Mouse (Mus musculus) cerebellum, adult 9-10 months (tissue): ENCODE measurements around the gene Trim65.
"Not testable (repeated sequence)": the region's sequence is repeated elsewhere in the genome, so short reads cannot be mapped to it uniquely, and the experiment has no call there.

Experiments used
- DNase-seq: peaks from one replicate; pipeline ENCODE4 v3.0.0; 2022

The Trim65 gene

DNA sequence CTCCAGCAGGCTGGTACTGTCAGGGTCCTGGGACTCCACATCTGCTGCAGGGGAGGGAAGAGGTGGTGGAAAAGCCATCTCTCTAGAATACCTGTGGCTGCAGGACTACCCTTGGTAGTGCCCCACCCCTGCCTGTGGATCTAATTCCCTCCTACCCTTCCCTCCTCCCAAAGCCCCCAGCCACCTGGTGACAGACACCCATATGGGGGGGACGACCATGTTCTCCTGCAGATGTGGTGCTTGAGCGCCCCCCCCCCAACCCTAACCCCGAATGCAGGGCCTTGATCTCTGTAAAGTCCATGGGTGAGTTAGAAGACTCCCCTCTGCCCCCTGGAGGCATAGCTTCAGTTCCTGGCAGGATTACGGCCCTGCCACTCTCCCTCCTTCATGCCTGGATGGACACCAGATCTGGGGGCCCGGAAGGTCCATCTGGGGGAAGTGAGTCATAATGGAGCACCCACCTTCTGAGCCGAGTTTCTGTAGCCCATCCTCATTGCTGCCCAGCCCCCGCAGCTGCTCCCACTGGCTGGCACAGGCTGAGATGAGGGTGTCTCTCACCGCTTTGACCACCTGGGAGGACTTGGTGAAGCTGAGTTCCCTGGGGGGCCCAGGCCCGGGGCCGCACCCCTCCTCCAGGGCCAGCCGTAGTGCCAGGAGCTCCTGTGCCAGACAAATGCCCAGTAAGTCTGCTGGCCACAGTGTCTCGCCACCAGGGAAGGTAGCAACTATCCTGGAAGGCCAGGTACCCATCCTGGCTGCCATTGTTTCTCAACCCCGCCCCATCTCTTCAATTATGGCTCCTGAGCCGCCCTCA, 23.8 kb downstream of the Trim65 start:
- DNase-seq: no peak

DNA sequence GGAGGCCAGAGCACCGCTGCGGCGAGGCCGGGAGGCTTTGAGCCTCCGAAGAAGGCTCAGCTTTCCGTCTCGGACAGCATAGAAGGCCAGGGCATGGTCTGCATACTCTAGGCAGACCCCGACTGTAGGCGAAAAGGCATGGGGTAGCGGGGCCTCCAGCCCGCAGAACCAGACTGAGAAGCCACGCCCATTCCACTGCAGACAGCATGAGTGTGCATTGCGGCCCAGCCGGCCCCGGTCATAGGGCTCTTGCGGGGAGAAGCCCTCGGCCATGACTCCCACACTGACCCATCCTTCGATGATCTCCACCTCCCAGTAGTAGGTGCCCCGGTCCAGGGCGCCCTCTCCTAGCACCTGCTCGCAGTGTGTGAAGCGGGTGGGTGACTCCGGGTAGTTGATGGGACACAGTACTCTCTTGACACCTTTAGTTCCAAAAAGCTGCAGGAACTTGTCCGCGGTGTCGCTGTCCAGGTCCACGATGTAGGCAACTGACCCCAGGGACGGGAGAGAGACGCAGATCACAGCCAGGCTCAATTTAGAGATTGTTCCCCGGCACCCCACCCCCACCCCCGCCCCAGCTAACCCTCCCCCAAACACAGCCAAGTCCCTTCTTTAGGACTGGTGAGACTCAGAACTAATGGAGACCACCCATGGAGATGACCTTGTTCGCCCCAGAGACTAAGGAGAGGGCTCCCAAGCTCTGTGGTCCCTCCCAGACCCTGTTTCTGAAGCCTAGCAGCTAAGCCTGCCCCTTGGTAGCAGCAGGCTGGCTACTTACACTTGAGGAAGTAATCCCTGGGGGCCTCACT, 24.6 kb downstream of the Trim65 start:
- DNase-seq: no peak

DNA sequence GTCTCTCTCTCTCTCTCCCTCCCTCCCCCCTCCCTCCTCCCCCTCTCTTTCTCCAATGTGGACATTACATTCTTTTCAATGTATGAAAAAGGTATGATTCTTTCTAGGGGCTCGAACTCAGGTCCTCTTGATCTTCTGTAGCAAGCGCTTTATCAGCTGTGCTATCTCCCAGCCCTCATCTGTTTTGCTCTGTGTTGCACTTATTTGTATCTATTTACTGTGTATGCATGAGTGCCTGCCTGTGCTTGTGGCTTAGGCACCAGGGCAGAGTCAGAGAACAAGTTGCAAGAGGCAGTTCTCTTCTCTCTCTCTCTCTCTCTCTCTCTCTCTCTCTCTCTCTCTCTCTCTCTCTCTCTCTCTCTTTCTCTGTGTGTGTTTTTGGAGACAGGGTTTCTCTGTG, 25.9 kb downstream of the Trim65 start:
- no peak for DNase-seq

DNA sequence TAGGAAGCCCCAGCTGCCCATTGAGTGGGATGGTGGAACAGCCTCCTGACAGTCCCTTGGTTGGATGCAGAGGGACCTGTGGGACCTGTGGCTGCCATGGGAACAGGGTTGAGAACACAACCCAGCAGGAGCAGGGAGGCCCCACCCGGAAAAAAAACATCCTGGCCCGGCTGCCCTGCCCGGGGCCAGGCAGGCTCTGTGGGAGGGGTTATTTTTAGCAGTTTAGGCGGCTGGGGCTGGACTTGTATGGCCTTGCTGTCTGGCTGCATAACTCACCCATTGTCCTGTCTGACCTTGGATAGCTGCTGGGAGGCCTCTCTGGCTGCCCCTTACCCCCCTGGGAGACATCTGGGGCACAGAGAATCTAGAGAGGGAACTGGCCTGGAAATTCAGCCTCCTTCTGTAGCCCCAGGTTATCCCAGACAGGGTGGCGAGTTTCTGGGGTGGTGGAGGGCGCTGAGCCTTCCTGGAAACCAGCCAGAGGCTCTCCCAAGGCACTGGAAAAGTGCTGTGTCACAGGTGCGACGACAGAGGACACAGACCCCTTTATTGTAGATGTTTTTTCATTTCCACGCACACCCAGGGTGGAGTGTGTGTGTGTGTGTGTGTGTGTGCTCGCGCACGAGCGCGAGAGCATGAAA, 26.8 kb downstream of the Trim65 start:
- DNase-seq: no peak

DNA sequence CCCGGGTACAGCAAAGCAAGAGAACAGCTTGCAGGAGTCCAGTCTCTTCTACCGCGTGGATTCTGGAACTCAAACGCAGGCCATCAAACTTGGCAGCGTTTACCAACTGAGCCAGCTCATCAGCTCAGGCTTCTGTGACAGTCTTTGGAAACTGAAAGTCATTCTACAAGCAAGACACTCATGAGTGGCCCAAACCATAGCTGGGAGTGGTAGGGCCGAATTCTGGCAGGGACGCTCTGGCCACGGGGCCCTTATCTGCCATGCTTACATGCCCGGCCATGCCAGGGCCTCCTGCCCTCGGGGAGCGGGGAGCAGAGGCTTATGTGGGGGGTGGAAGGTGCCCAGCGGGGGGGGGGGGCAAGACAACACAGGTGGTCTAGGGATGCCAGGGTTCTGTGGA, 27.4 kb downstream of the Trim65 start:
- DNase-seq: no peak

DNA sequence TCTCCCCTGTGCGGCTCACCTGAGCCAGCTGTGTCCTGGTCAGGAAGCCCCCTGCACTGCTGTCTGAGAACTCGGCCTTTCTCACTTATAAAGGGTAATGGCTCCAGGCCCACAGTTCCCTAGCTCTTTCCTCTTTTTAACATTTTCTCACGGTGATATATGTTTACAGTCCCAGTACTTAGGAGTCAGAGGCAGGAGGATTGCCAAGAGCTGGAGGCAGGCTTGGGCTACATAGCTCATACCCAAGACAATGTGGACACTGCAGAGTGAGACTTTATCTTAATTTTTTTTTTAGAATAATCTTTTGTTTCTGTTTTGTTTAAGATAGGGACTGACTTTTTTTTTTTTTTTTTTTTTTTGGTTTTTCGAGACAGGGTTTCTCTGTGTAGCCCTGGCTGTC, 28.5 kb downstream of the Trim65 start:
- no peak for DNase-seq

DNA sequence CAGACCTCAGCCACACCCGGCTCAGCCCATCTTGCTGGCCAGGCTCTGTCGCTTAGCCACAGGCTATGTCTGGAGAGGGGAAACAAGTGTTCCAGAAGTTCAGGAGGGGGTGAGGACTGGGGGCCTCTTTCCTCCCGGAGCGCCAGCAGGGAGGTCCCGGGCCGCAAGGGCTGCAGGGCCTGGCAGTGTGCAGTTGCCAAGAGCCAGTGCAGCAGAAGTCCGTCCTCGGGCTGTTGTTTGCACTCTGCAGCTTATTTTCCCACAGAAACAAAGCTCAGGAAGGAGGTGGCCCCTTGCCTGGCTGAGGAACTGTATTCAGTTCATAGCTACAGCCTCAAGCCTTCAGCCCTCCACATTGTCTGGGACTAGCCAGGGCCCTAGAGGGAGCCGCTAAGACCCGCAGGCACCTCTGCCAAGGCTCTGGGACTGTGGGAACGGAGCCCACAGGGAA, 29.0 kb downstream of the Trim65 start:
- no peak for DNase-seq

DNA sequence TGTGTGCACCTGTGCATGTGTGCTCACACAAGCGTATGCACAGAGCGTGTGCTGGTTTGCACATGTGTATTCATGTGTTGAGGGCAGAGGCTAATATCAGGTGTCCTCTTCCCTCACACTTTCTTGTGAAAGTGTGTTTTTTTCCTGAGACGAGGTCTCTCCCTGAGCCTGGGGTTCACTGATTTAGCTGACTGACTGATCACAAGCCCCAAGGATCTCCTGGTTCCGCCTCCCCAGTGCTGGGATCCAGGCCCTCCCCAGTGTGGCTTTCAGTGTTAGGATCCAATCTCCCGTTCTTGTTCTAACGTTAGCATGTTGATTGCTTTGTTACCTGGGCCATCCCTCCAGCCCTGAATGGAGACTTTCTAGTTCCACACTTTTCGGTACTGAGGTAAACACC, 30.1 kb downstream of the Trim65 start:
- no peak for DNase-seq

DNA sequence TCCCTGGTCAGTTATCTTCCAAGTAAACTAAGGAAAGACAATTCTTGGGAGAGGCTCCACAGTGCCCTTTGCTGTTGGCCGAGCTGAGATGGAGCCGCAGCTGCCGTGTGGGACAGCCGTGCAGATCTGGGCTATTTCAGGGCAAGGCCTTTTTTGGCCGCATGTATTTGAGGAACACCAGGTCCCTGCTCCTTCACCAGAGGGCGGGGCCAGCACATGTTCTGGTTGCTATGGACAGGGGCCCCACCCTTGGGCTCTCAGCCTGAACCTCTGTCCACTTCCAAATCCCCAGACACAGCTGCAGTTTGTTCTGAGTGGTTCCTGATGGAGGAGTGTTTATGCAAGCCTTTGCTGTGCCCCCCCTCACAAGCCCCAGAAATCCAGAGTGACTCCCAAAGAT, 30.5 kb downstream of the Trim65 start:
- DNase-seq: no peak

DNA sequence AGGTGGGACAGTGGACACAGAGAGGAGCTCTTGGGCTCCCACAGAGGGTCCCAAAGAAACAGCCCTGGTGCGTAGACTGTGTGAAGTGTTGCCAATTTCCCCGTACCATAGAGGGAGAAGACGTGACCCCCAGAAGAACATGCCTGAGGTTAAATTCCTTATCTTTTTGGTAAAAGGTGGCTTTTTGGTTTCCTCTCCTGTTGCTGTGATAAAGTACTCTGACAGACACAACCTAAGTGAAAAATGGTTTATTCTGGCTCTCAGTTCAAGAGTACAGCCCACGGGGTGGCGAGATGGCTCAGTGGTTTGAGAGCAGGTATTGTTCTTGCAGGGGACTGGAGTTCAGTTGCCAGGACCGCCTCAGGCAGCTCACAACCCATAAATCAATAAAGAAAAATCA, 31.5 kb downstream of the Trim65 start:
- no peak for DNase-seq

DNA sequence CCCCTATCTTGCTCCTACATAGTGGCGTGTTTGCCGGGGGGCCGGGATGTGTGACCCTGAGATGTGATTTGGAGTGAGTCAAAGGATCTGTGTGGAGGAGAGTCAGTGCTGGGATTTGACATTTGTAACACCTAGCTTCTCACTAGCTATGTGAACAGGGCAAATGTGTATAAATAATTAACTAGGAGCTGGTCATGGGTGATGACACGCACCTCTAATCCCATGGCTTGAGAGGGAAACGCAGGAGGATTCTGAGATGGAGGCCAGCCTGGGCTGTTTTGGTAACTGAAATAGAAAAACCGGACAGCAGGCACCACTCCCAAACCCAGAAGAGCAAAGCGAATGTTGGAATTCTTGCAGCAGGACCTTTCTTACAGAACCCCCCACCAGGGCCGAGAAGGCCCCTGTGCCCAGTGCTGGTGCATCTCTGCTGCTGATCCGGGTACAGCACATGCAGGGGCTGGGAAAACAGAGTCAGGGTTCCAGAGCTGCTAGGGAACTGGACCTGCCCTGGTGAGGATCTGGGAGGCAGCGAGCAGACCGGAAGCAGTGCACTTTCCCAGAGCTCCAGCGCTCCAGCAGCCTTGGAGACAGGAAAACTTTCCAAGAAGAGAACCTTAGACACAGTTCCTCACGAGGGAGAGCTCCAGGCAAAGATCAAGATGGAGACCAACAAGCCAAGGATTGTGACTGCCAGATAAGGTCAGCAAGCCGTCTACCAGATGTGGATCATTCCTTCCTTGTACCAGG, 32.0 kb downstream of the Trim65 start:
- DNase-seq: no peak

DNA sequence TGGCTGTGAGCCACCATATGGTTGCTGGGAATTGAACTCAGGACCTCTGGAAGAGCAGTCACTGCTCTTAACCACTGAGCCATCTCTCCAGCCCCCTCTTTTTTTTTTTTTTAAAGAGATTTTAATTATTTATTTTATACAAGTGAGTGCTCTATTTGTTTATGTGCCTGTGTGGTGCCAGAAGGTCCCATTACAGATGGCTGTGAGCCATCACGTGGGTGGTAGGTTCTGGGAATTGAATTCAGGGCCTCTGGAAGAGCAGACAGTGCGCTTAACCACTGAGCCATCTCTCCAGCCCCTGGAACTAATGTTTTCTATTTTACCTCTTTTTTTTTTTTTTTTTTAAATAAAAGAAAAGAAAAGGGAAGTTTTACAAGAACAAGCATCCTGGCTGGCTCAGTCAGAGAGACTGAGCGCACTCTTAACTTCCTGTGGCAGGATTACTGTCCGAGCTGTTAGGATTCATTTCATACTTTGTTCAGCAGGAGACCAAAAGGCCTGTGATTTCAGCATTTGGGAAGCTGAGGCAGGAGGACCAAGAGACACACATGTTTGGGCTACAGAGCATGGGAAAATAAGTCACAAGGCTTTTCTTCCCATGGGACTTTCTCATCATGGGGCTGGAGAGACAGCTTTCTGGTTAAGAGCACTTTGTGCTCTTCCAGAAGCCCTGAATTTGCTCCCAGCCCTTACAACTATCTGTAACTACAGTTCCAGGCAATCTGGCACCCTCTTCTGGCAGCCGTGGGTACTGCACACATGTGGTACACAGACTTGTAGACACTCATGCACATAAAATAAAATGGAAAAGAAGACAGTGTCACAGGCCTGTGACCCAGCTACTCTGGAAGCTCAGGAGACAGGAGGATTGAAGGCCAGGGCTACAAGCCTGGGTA, 34.5 kb downstream of the Trim65 start:
- DNase-seq: no peak

DNA sequence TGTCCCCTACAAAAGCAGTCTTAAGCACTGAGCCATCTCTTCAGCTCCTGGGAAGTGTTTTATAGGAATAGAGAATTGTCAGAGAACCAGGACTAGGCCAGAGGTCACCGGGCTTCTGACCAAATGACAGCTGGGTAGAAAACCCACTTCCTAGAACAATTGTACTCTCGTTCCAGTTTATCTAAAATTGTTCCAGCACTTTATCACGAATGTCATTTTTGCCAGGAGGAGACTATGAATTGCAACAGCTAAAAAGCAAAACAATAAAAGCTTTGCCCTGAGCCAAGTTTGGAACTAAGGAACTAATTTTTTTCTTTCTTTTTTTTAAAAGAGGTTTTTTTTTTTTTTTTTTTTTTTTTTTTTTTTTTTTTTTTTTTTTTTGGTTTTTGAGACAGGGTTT, 35.4 kb downstream of the Trim65 start:
- DNase-seq: no peak

DNA sequence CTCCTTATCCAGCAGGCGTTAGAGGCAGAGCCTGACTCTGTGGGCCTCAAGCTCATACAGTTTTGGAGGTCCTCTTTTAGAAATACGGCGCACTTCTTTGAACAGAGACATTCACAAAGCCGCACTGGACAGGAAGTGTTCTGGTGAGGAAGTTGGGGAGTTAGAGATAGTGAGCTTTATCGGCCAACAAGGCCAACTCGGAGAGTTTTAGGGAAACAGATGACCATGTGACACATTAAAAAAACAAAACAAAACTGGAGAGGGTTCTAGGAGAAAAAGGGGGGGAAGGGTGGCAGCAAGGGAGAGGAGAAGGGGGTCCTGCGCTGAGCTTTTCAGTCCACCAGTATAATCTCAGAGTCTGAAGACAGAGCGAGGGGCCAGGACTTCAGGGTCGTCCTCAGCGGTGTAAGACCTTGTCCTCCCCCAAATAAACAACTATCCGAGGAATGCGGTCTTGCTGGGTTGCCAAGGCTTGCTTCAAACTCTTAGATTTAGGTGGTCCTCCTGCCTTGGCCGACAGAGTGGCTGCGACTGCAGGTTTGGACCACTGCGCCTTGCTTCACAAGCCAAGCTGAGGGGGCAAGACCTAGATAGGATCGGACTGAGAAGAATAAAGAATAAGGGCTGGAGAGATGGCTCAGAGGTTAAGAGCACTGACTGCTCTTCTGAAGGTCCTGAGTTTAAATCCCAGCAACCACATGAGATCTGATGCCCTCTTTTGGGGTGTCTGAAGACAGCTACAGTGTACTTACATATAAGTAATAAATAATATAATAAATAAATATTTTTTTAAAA, 37.0 kb downstream of the Trim65 start:
- DNase-seq: no peak

DNA sequence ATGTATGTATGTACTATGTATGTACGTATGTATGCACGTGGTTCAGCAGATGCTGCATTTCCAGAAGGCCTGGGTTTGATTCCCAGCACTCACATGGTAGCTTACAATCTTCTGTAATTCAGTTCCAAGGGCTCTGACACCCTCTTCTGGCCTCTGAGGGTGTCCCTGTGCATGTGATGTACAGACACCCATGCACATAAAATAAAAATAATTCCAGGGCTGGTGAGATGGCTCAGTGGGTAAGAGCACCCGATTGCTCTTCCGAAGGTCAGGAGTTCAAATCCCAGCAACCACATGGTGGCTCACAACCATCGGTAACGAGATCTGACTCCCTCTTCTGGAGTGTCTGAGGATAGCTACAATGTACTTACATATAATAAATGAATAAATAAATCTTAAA, 38.0 kb downstream of the Trim65 start:
- not testable (repeated sequence) for DNase-seq

DNA sequence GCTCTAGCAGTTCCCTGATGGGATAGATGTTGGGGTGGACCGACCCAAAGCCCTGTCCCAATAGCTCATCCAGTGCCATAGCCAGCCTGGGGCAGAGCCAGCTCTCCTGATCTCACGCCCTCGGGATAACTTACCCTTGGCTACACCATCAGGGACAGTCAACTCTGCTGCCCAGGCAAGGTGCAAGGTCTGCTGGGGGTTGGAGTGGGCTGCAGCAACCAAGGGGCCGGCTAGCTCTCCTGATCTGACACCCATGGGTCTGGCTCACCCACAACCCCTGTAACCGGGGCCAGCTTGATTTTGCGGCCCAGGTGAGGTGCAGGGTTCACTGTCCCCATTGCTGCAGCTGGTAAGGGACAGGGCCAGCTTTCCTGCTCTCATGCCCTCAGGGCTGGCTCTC, 39.3 kb downstream of the Trim65 start:
- DNase-seq: no peak

DNA sequence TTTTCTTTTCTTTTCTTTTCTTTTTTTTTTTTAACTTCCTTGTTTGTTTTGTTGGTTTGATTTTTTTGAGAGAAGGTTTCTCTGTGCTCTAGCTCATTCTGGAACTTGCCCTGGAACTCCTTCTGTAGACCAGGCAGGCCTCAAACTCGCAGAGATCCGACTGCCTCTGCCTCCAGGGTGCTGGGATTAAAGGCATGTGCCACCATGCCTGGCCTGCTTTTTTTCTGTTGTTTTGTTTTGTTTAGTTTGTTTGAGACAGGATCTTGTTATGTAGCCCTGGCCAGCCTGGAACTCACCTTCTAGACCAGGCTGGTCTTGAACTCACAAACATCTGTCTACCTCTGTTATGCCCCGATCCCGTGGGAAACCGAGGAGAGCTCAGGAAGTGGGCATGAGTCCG, 41.4 kb downstream of the Trim65 start:
- DNase-seq: no peak

DNA sequence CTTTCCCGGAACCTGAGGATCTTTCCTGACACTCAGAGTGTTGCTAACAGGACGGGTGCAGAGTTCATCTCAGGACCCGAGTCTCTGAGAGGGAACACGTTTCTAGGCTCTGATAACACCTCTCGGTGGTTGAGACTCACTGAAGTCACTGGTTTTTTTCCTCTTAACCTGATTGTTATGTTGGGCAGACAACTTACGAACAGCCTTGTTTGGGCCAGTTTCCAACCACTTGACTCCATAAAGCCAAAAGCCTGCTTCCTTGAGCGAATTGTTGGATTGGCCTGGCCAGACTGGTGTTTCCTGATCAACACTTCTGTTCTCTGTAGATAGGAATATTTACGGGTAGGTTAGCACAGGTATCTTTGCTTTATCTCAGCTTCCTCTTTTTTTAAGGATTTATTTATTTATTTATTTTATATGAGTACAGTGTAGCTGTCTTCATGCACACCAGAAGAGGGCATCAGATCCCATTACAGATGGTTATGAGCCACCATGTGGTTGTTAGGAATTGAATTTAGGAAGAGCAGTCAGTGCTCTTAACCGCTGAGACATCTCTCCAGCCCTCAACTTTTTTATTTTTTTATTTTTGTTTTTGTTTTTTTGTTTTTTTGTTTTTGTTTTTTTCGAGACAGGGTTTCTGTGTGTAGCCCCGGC, 42.1 kb downstream of the Trim65 start:
- DNase-seq: peak; percentile 56

DNA sequence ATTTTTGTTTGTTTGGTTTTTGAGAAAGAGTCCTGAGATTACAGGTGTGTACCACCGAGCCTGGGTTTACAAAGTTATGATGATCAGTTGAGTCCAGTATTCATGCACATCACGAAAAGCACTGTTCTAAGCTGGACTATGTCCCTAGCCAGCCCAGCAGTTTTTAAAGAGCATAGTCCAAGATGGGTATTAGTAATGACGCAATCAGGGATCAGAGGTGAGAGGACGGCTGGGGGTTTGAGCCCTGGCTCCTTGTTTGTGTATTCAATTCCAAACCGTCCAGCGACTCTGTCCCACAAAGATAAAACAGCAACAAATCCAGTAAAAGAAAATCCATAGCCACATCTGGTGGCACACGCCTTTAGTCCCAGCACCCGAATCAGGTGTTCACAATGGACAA, 42.7 kb downstream of the Trim65 start:
- DNase-seq: peak; percentile 39
